In the genomic region with DNA sequence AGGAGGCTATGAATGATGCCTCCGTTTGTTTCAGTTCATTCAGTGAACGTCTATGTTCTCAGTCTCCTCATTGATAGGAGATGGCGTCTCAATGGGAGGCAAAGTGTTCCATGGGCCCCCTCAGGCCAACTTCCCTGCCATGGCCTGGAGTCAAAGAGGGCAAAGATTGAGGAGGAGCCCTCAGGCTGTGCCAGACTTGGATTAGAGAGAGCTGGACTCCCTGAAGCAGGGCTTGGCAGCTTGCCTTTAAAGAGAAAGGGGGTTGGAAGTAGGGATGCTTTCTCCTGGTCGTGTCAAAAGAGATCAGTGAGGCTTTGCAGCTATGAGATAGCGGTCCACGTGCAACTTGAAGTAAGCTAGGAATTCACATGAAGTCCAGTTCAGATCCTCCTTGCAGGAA, we compare ENCODE assay signal across 8 mouse cellular contexts.
A peak's percentile ranks its signal among the peaks of the same experiment; 100 is the strongest.
DNase-seq lines count a peak whose midpoint lies in the region.
"Had no signal": no experiment of that assay in that cellular context is flagged by ENCODE, and none has a peak within 500 bp of the region (broad histone marks: within the 10 kb centered on the region; RNA-seq: fewer than 3 reads in every experiment).

No protein-coding gene starts in this region.

- DNase-seq in heart, adult 18-20 months: peak; percentile 42 to 64
- DNase-seq in heart, adult 8-10 months (ENCODE audit: low spot score): no peak
- peak; percentile 45 to 52 for DNase-seq in kidney, adult 8-10 months
- DNase-seq in kidney, postnatal 4 days: no peak
- peak; percentile 57 for DNase-seq in urinary bladder, postnatal 14 days (ENCODE audit: low spot score)
- no peak for DNase-seq in urinary bladder, postnatal 10 days (ENCODE audit: low spot score)
- no peak for DNase-seq in thymus, postnatal 25 days
- DNase-seq: thymus, adult 2 months had no signal

Comparison
In these comparisons a context has a peak if more than half of its experiments do, and no peak if none do; other contexts are left out.
1. DNase-seq: peak in heart, adult 18-20 months (2 of 2), kidney, adult 8-10 months (2 of 2) and urinary bladder, postnatal 14 days (single experiment); none in heart, adult 8-10 months (single experiment), kidney, postnatal 4 days (0 of 2), urinary bladder, postnatal 10 days (single experiment) and thymus, postnatal 25 days (single experiment).